Mouse (Mus musculus): ENCODE data around the gene Hoga1. TPM values are rescaled to one million over a fixed set of nuclear protein-coding genes. Genes with fewer than 3 reads are reported as not detected.

The Hoga1 gene
- polyA plus RNA-seq, 1 experiment from 2014 or later, result 70.5 TPM

DNA sequence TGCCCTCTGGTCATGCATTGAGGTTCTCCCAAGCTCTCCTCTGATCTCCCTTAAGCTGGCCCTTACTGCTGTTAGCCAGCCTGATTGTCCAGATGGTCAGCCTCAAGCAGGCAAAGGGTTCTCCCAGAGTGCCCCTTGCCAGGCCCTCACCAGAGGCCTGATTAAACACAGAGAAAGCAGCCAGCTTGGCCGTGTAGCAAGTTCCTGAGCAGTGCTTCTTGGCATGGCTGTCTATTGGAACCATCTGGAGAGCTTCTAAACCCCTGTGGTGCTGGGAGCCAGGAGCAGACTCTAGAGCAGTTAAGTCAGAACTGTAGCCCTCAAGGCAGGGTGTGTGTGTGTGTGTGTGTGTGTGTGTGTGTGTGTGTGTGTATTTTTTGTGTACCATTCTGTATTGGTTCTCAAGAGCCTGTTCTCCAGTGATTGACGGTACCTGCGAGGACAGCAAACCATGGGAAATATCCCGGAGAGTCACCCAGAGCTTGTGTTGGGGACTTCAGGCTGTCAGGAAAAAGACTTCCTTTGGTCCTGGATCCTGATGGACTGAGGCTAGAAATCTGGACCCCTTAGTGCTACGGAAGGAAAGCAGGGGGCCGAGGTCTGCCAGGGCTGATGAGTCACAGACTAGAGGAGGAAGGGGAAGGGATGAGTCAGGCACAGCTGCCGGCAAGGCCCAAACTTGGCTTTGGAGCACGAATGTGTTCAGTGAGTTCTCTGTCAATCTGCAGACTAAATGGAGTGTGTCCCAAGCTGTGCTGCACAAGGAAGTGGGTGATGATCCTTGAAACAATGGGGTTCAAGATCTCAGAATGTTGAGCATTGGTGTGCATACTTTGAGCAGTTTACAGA is 27.8 kb upstream of the Hoga1 start:
- no peaks in the 10 kb centered on the region for H3K9me3 ChIP-seq (replicated peaks; ENCODE audit: control insufficient read depth, low read length)
- peak; percentile 50 for ATAC-seq (ENCODE audit: low read depth)
- H3K9ac ChIP-seq (ENCODE audit: low read depth, low read length), result no peak overlapping the region
- H3K4me3 ChIP-seq (ENCODE audit: low read depth, low read length), result no peak overlapping the region
- 30% methylated on average over 8 of the region's 8 CpGs for WGBS (ENCODE audit: insufficient replicate concordance)
- no peak overlapping the region for H3K27ac ChIP-seq (ENCODE audit: low read length)
- peaks cover 8% of the 10 kb centered on the region for H3K4me1 ChIP-seq (ENCODE audit: control insufficient read depth, low read depth, low read length)
- no peak overlapping the region for H3K4me2 ChIP-seq (ENCODE audit: low read depth, low read length)
- H3K36me3 ChIP-seq (ENCODE audit: control insufficient read depth, insufficient read depth), result no peaks in the 10 kb centered on the region
- H3K27me3 ChIP-seq (ENCODE audit: control insufficient read depth, insufficient read depth, low read depth, low read length), result no peaks in the 10 kb centered on the region

GRCm38 (mm10) chr19:42019011-42019522 is 26.3 kb upstream of the Hoga1 start:
- Histone ChIP-seq H3K4me2 (ENCODE audit: low read depth, low read length) (no peak overlapping the region), H3K27ac (ENCODE audit: low read length) (peak overlapping the region; percentile 28; the same call in 1 of the 2 replicates), H3K4me1 (ENCODE audit: control insufficient read depth, low read depth, low read length) (peaks cover 8% of the 10 kb centered on the region), H3K9me3 (replicated peaks; ENCODE audit: control insufficient read depth, low read length) (no peaks in the 10 kb centered on the region), H3K9ac (ENCODE audit: low read depth, low read length) (no peak overlapping the region), H3K4me3 (ENCODE audit: low read depth, low read length) (no peak overlapping the region), H3K36me3 (ENCODE audit: control insufficient read depth, insufficient read depth) (no peaks in the 10 kb centered on the region), H3K27me3 (ENCODE audit: control insufficient read depth, insufficient read depth, low read depth, low read length) (no peaks in the 10 kb centered on the region)
- 37% methylated on average over 4 of the region's 4 CpGs for WGBS (ENCODE audit: insufficient replicate concordance)
- peak; percentile 37 for ATAC-seq (ENCODE audit: low read depth)

DNA sequence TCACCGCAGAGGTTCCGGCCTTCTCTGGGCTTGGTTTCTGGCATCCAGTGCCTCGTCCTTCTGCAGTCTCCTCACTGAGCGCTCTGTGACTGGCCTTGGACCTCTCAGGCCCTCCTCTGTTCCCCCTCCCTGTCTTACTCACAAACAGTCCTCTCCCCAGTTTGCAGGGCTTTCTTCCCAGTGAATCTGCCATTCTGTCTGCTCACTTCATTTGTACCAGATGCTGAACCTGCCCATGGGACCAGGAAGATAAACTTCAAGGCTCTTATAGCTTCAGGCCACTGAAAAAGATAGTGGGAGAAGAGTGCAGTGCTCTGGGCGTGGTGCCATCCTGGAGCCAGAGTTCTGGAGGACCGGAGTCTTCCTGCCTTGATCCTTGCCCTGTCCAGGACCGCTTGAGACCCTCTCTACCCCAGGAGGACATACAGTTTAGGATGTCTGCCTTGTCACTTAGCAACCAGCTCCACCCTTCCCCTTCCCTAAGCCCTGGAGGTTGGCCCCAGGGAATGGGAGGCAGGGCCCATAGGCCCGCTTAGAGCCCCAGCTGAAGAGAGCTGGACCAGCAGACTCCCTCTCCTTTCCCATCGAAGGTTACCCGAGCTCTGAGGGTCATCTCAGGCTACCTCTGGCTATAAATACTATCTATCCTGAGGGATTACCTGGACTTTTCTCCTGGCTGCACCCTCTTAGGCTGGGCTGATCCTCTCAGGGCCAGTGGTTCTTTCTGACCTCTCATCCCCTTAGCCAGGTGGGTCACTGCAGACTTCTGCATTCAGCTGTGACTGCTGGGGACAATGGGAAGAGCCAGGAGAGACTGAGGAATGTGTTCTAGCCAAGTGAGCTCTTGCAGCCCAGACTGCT is 23.5 kb upstream of the Hoga1 start:
- Histone ChIP-seq H3K4me3 (ENCODE audit: low read depth, low read length) (no peak overlapping the region), H3K27ac (ENCODE audit: low read length) (no peak overlapping the region), H3K9ac (ENCODE audit: low read depth, low read length) (no peak overlapping the region), H3K36me3 (ENCODE audit: control insufficient read depth, insufficient read depth) (no peaks in the 10 kb centered on the region), H3K9me3 (replicated peaks; ENCODE audit: control insufficient read depth, low read length) (no peaks in the 10 kb centered on the region), H3K4me2 (ENCODE audit: low read depth, low read length) (no peak overlapping the region), H3K4me1 (ENCODE audit: control insufficient read depth, low read depth, low read length) (peaks cover 8% of the 10 kb centered on the region), H3K27me3 (ENCODE audit: control insufficient read depth, insufficient read depth, low read depth, low read length) (no peaks in the 10 kb centered on the region)
- WGBS (ENCODE audit: insufficient replicate concordance), result 59% methylated on average over 10 of the region's 10 CpGs
- no peak for ATAC-seq (ENCODE audit: low read depth)

DNA sequence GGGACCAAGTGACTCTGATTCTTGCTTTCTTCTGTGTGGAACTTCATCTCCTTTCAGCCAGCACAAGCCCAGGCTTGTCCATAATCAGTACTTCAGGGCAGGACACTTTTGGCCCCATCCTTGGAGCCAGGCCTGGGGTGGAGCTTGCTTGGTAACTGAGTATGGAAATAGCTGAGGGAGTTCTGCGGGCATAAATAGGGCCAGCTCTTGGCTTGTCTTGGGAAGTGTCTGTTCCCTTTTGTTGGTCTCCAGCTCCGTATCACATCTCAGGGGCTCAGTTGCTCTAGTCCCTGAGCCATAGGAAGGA is 22.9 kb upstream of the Hoga1 start:
- 67% methylated on average over 2 of the region's 2 CpGs for WGBS (ENCODE audit: insufficient replicate concordance)

GRCm38 (mm10) chr19:42026158-42026557 is 19.3 kb upstream of the Hoga1 start:
- Histone ChIP-seq H3K9ac (ENCODE audit: low read depth, low read length) (no peak overlapping the region), H3K4me1 (ENCODE audit: control insufficient read depth, low read depth, low read length) (no peaks in the 10 kb centered on the region), H3K27me3 (ENCODE audit: control insufficient read depth, insufficient read depth, low read depth, low read length) (no peaks in the 10 kb centered on the region), H3K9me3 (replicated peaks; ENCODE audit: control insufficient read depth, low read length) (no peaks in the 10 kb centered on the region), H3K4me2 (ENCODE audit: low read depth, low read length) (no peak overlapping the region), H3K27ac (ENCODE audit: low read length) (no peak overlapping the region), H3K4me3 (ENCODE audit: low read depth, low read length) (no peak overlapping the region), H3K36me3 (ENCODE audit: control insufficient read depth, insufficient read depth) (no peaks in the 10 kb centered on the region)
- no peak for ATAC-seq (ENCODE audit: low read depth)
- 5% methylated on average over 5 of the region's 5 CpGs for WGBS (ENCODE audit: insufficient replicate concordance)

More for the DNA sequence above, 22.9 kb upstream of the Hoga1 start:
- no peaks in the 10 kb centered on the region for H3K27me3 ChIP-seq (ENCODE audit: control insufficient read depth, insufficient read depth, low read depth, low read length)
- ATAC-seq (ENCODE audit: low read depth), result no peak
- H3K4me1 ChIP-seq (ENCODE audit: control insufficient read depth, low read depth, low read length), result peaks cover 8% of the 10 kb centered on the region
- no peak overlapping the region for H3K9ac ChIP-seq (ENCODE audit: low read depth, low read length)
- no peak overlapping the region for H3K27ac ChIP-seq (ENCODE audit: low read length)
- no peak overlapping the region for H3K4me2 ChIP-seq (ENCODE audit: low read depth, low read length)
- H3K4me3 ChIP-seq (ENCODE audit: low read depth, low read length), result no peak overlapping the region
- H3K9me3 ChIP-seq (replicated peaks; ENCODE audit: control insufficient read depth, low read length), result no peaks in the 10 kb centered on the region
- no peaks in the 10 kb centered on the region for H3K36me3 ChIP-seq (ENCODE audit: control insufficient read depth, insufficient read depth)

DNA sequence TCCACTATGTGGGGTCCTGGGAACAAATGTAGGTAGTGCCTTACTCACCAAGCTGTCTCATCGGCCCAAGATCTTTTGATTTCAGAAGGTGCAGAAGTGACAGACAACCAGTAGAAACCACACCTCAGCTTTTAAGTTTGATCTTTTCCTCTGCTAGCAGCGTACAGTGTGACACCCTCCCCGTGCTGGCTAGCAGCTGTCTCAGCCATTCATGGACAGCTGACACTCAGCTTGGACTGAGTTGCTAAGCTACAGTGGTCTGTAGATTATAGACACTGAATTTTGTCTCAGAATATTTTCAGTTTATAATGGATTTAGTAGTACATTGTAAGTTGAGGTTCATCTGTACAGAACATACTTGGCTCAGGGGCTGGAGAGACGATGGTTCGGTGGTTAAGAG is 14.3 kb upstream of the Hoga1 start:
- ATAC-seq (ENCODE audit: low read depth), result no peak
- H3K4me1 ChIP-seq (ENCODE audit: control insufficient read depth, low read depth, low read length), result no peaks in the 10 kb centered on the region; the same call in 1 of the 2 replicates
- no peaks in the 10 kb centered on the region for H3K36me3 ChIP-seq (ENCODE audit: control insufficient read depth, insufficient read depth)
- 72% methylated on average over 5 of the region's 5 CpGs for WGBS (ENCODE audit: insufficient replicate concordance)
- no peak overlapping the region for H3K27ac ChIP-seq (ENCODE audit: low read length)
- no peak overlapping the region for H3K4me3 ChIP-seq (ENCODE audit: low read depth, low read length)
- H3K27me3 ChIP-seq (ENCODE audit: control insufficient read depth, insufficient read depth, low read depth, low read length), result no peaks in the 10 kb centered on the region
- no peak overlapping the region for H3K9ac ChIP-seq (ENCODE audit: low read depth, low read length)
- no peak overlapping the region for H3K4me2 ChIP-seq (ENCODE audit: low read depth, low read length)
- H3K9me3 ChIP-seq (replicated peaks; ENCODE audit: control insufficient read depth, low read length), result no peaks in the 10 kb centered on the region

DNA sequence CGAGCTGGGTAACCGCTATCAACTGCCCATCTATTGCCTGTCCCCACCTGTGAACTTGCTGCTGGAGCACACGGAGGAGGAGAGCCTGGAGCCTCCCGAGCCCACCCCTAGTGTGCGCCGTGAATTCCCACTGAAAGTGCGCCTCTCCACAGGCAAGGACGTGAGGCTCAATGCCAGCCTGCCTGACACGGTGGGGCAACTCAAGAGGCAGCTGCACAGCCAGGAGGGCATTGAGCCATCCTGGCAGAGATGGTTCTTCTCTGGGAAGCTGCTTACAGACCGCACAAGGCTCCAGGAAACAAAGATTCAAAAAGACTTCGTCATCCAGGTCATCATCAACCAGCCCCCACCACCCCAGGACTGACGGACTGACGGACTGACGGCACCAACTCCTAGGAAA is 11.8 kb upstream of the Hoga1 start:
- 70% methylated on average over 14 of the region's 14 CpGs for WGBS (ENCODE audit: insufficient replicate concordance)
- Histone ChIP-seq H3K4me1 (ENCODE audit: control insufficient read depth, low read depth, low read length) (no peaks in the 10 kb centered on the region; the same call in 1 of the 2 replicates), H3K9ac (ENCODE audit: low read depth, low read length) (no peak overlapping the region), H3K27me3 (ENCODE audit: control insufficient read depth, insufficient read depth, low read depth, low read length) (no peaks in the 10 kb centered on the region), H3K9me3 (replicated peaks; ENCODE audit: control insufficient read depth, low read length) (no peaks in the 10 kb centered on the region), H3K4me3 (ENCODE audit: low read depth, low read length) (no peak overlapping the region), H3K27ac (ENCODE audit: low read length) (no peak overlapping the region), H3K4me2 (ENCODE audit: low read depth, low read length) (no peak overlapping the region), H3K36me3 (ENCODE audit: control insufficient read depth, insufficient read depth) (no peaks in the 10 kb centered on the region)
- ATAC-seq (ENCODE audit: low read depth), result no peak

GRCm38 (mm10) chr19:42034146-42034775 is 11.1 kb upstream of the Hoga1 start:
- H3K9me3 ChIP-seq (replicated peaks; ENCODE audit: control insufficient read depth, low read length), result no peaks in the 10 kb centered on the region
- no peak overlapping the region for H3K4me2 ChIP-seq (ENCODE audit: low read depth, low read length)
- peak; percentile 25; the same call in 1 of the 2 replicates for ATAC-seq (ENCODE audit: low read depth)
- 49% methylated on average over 9 of the region's 9 CpGs for WGBS (ENCODE audit: insufficient replicate concordance)
- no peaks in the 10 kb centered on the region for H3K36me3 ChIP-seq (ENCODE audit: control insufficient read depth, insufficient read depth)
- no peak overlapping the region for H3K9ac ChIP-seq (ENCODE audit: low read depth, low read length)
- no peaks in the 10 kb centered on the region for H3K27me3 ChIP-seq (ENCODE audit: control insufficient read depth, insufficient read depth, low read depth, low read length)
- H3K4me1 ChIP-seq (ENCODE audit: control insufficient read depth, low read depth, low read length), result no peaks in the 10 kb centered on the region; the same call in 1 of the 2 replicates
- no peak overlapping the region for H3K27ac ChIP-seq (ENCODE audit: low read length)
- H3K4me3 ChIP-seq (ENCODE audit: low read depth, low read length), result no peak overlapping the region
